Mouse (Mus musculus) forebrain, embryonic 10.5 days (tissue): Measurements from ENCODE around the gene Pwp2. TPM values are rescaled to one million over a fixed set of nuclear protein-coding genes. Genes with fewer than 3 reads are reported as not detected.
A peak's percentile ranks its signal among the peaks of the same experiment; 100 is the strongest.
"Not testable (repeated sequence)": the region's sequence is repeated elsewhere in the genome, so short reads cannot be mapped to it uniquely, and the experiment has no call there.

Source experiments
- DNase-seq: peaks from one replicate; pipeline ENCODE4 v3.0.0-alpha.2; 2017; ENCODE audit warnings: low spot score; ENCODE audit errors: extremely low spot score
- H3K27ac ChIP-seq: fragments of 300-500 bp; sonication (generic); 2 replicates; pipeline ENCODE4 v1.5.1; 2016; ENCODE audit warnings: mild to moderate bottlenecking
- H3K27me3 ChIP-seq: fragments of 300-500 bp; sonication (generic); 2 replicates; pipeline ENCODE4 v1.6.1; 2016; ENCODE audit warnings: mild to moderate bottlenecking; ENCODE audit not compliant: poor library complexity, severe bottlenecking
- H3K36me3 ChIP-seq: fragments of 300-500 bp; sonication (generic); replicated peaks from 2 replicates; pipeline ENCODE4 v1.6.1; 2016; ENCODE audit warnings: mild to moderate bottlenecking, moderate library complexity
- H3K4me1 ChIP-seq: fragments of 300-500 bp; sonication (generic); 2 replicates; pipeline ENCODE4 v1.6.1; 2016
- H3K4me3 ChIP-seq: fragments of 300-500 bp; sonication (generic); 2 replicates; pipeline ENCODE4 v1.5.1; 2016; ENCODE audit warnings: mild to moderate bottlenecking, moderate library complexity
- H3K9me3 ChIP-seq: fragments of 300-500 bp; sonication (generic); 2 replicates; pipeline ENCODE4 v1.6.1; 2016; ENCODE audit warnings: mild to moderate bottlenecking, moderate library complexity
- WGBS: fragments of 180-500 bp; shearing (Covaris S2); methylation state at CpG from one replicate; pipeline ENCODE4 v1.1.7; 2016; 5-methylcytosine and 5-hydroxymethylcytosine counted together
- polyA plus RNA-seq: library from polyadenylated mRNA; unstranded; fragments of >200 nt; fragmentation: Nextera tagmentation; extraction: Ambion mirVana; gene quantifications from 2 replicates; pipeline ENCODE4 v1.2.1, GENCODE M21; 2016

Gene Pwp2
- polyA plus RNA-seq, 1 experiment from 2014 or later = 34.7 TPM

GRCm38 (mm10) chr10:78214371-78214770 lies 29.4 kb upstream of the Pwp2 start:
- 95% methylated on average over 9 of the region's 9 CpGs for WGBS
- no peak overlapping the region for H3K27ac ChIP-seq
- no peaks in the 10 kb centered on the region for H3K4me1 ChIP-seq
- H3K27me3 ChIP-seq = no peaks in the 10 kb centered on the region
- DNase-seq = no peak
- H3K9me3 ChIP-seq = no peaks in the 10 kb centered on the region
- H3K4me3 ChIP-seq = no peak overlapping the region
- H3K36me3 ChIP-seq = peaks cover 100% of the 10 kb centered on the region

- 71% methylated on average over 6 of the region's 6 CpGs for WGBS
- Histone ChIP-seq H3K27ac (no peak overlapping the region), H3K27me3 (no peaks in the 10 kb centered on the region), H3K9me3 (no peaks in the 10 kb centered on the region), H3K36me3 (peaks cover 99% of the 10 kb centered on the region), H3K4me1 (no peaks in the 10 kb centered on the region), H3K4me3 (no peak overlapping the region)
- DNase-seq = no peak
These were observed 26.4 kb upstream of the Pwp2 start for GRCm38 (mm10) chr10:78211311-78211710.

- Histone ChIP-seq H3K36me3 (peaks cover 100% of the 10 kb centered on the region), H3K27ac (no peak overlapping the region), H3K9me3 (no peaks in the 10 kb centered on the region), H3K4me1 (no peaks in the 10 kb centered on the region), H3K27me3 (no peaks in the 10 kb centered on the region), H3K4me3 (no peak overlapping the region)
- WGBS = 88% methylated on average over 4 of the region's 4 CpGs
- no peak for DNase-seq
These were observed 16.2 kb upstream of the Pwp2 start for GRCm38 (mm10) chr10:78201182-78201581.

- no peaks in the 10 kb centered on the region for H3K4me1 ChIP-seq
- H3K9me3 ChIP-seq = no peaks in the 10 kb centered on the region
- H3K27me3 ChIP-seq = no peaks in the 10 kb centered on the region
- H3K27ac ChIP-seq = no peak overlapping the region
- DNase-seq = no peak
- WGBS = 89% methylated on average over 5 of the region's 5 CpGs
- H3K4me3 ChIP-seq = no peak overlapping the region
- H3K36me3 ChIP-seq = peaks cover 100% of the 10 kb centered on the region
These were observed 8.0 kb upstream of the Pwp2 start for GRCm38 (mm10) chr10:78192933-78193332.

GRCm38 (mm10) chr10:78186076-78186475 lies 1.1 kb upstream of the Pwp2 start:
- not testable (repeated sequence) for H3K4me3 ChIP-seq, H3K27me3 ChIP-seq, DNase-seq, H3K9me3 ChIP-seq, H3K27ac ChIP-seq
- WGBS = 75% methylated on average over 4 of the region's 4 CpGs
- Histone ChIP-seq H3K4me1 (peaks cover 22% of the 10 kb centered on the region), H3K36me3 (peaks cover 66% of the 10 kb centered on the region)

- DNase-seq = no peak
- H3K27ac ChIP-seq = peak overlapping the region; percentile 80
These were observed 404 bp upstream of the Pwp2 start for GRCm38 (mm10) chr10:78185381-78185725.

GRCm38 (mm10) chr10:78183577-78183976 lies 1.4 kb downstream of the Pwp2 start:
- 88% methylated on average over 3 of the region's 3 CpGs for WGBS
- Histone ChIP-seq H3K36me3 (peaks cover 66% of the 10 kb centered on the region), H3K27ac (no peak overlapping the region), H3K4me1 (peaks cover 22% of the 10 kb centered on the region), H3K4me3 (peak overlapping the region; percentile 88), H3K9me3 (no peaks in the 10 kb centered on the region), H3K27me3 (no peaks in the 10 kb centered on the region)
- DNase-seq = no peak

More at GRCm38 (mm10) chr10:78185381-78185725, 404 bp upstream of the Pwp2 start:
- H3K9me3 ChIP-seq = no peaks in the 10 kb centered on the region
- no peaks in the 10 kb centered on the region for H3K27me3 ChIP-seq
- peaks cover 66% of the 10 kb centered on the region for H3K36me3 ChIP-seq
- H3K4me3 ChIP-seq = peak overlapping the region; percentile 88
- peaks cover 22% of the 10 kb centered on the region for H3K4me1 ChIP-seq
- 29% methylated on average over 9 of the region's 9 CpGs for WGBS

GRCm38 (mm10) chr10:78182321-78182720 lies 2.6 kb downstream of the Pwp2 start:
- peaks cover 66% of the 10 kb centered on the region for H3K36me3 ChIP-seq
- 96% methylated on average over 17 of the region's 17 CpGs for WGBS

GRCm38 (mm10) chr10:78174474-78174873 lies 10.5 kb downstream of the Pwp2 start:
- peaks cover 93% of the 10 kb centered on the region for H3K36me3 ChIP-seq
- no peak overlapping the region for H3K4me3 ChIP-seq
- H3K27ac ChIP-seq = no peak overlapping the region
- H3K9me3 ChIP-seq = no peaks in the 10 kb centered on the region
- H3K27me3 ChIP-seq = no peaks in the 10 kb centered on the region
- DNase-seq = no peak
- peaks cover 10% of the 10 kb centered on the region for H3K4me1 ChIP-seq
- 85% methylated on average over 5 of the region's 5 CpGs for WGBS

More at GRCm38 (mm10) chr10:78182321-78182720, 2.6 kb downstream of the Pwp2 start:
- H3K27ac ChIP-seq = no peak overlapping the region
- H3K4me1 ChIP-seq = peaks cover 22% of the 10 kb centered on the region
- DNase-seq = no peak
- no peak overlapping the region for H3K4me3 ChIP-seq
- no peaks in the 10 kb centered on the region for H3K27me3 ChIP-seq
- H3K9me3 ChIP-seq = no peaks in the 10 kb centered on the region

- Histone ChIP-seq H3K4me3 (no peak overlapping the region), H3K36me3 (peaks cover 79% of the 10 kb centered on the region), H3K27ac (no peak overlapping the region), H3K9me3 (no peaks in the 10 kb centered on the region), H3K4me1 (peaks cover 24% of the 10 kb centered on the region), H3K27me3 (no peaks in the 10 kb centered on the region)
- DNase-seq = no peak
- WGBS = 94% methylated on average over 9 of the region's 9 CpGs
These were observed 13.4 kb downstream of the Pwp2 start for GRCm38 (mm10) chr10:78171581-78171980.

GRCm38 (mm10) chr10:78171057-78171456 lies 13.9 kb downstream of the Pwp2 start:
- no peak overlapping the region for H3K27ac ChIP-seq
- H3K4me1 ChIP-seq = peaks cover 24% of the 10 kb centered on the region
- WGBS = 96% methylated on average over 7 of the region's 7 CpGs
- H3K4me3 ChIP-seq = no peak overlapping the region
- no peaks in the 10 kb centered on the region for H3K9me3 ChIP-seq
- H3K36me3 ChIP-seq = peaks cover 79% of the 10 kb centered on the region
- no peak for DNase-seq
- H3K27me3 ChIP-seq = no peaks in the 10 kb centered on the region

- no peaks in the 10 kb centered on the region for H3K27me3 ChIP-seq
- 57% methylated on average over 2 of the region's 2 CpGs for WGBS
- no peaks in the 10 kb centered on the region for H3K9me3 ChIP-seq
- H3K4me3 ChIP-seq = peak overlapping the region; percentile 72; the same call in 1 of the 2 replicates
- peaks cover 79% of the 10 kb centered on the region for H3K36me3 ChIP-seq
- DNase-seq = no peak
- peaks cover 24% of the 10 kb centered on the region for H3K4me1 ChIP-seq
- H3K27ac ChIP-seq = peak overlapping the region; percentile 89
These were observed 14.5 kb downstream of the Pwp2 start for GRCm38 (mm10) chr10:78170445-78170844.

- Histone ChIP-seq H3K9me3 (no peaks in the 10 kb centered on the region), H3K4me3 (peak within 1 kb of the TSS; percentile 72), H3K36me3 (peaks cover 79% of the 10 kb centered on the region), H3K27me3 (no peaks in the 10 kb centered on the region), H3K4me1 (peaks cover 24% of the 10 kb centered on the region), H3K27ac (peak within 1 kb of the TSS; percentile 89)
- peak; percentile 100 for DNase-seq
- 1% methylated on average over 50 of the region's 50 CpGs for WGBS
These were observed 15.5 kb downstream of the Pwp2 start, which contains the start of gene D10Jhu81e for GRCm38 (mm10) chr10:78169281-78170042. TSS of gene D10Jhu81e (minus strand) at chr10:78169782.
